Mouse (Mus musculus): ENCODE measurements around the gene Dnah8. TPM values are rescaled to one million over a fixed set of nuclear protein-coding genes. Genes with fewer than 3 reads are reported as not detected.
"Not testable (repeated sequence)": the region's sequence is repeated elsewhere in the genome, so short reads cannot be mapped to it uniquely, and the experiment has no call there.

Dnah8 gene
- polyA plus RNA-seq (2015; fragmentation: Nextera tagmentation; extraction: Ambion mirVana), result 0.35 and 0.72 TPM in 2 replicates

DNA sequence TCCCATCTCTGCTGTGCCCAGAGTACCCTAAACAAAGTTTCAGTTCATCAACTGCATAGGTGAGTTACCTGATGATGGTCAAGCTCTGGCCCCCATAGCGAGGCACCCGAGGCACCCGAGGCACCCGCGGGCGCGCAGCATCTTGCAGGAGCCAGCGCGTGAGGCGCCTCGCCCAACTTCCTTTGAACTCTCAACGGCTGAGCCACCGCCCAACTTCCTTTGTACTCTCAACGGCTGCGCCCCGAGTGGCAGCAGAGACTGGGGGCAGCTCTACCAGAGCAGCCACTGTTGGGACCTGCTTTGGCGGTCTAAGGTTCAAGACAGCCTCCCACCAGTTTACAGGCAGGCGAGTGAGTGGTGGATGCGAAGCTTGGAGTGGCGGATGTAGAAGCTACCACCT, at the start of gene Dnah8:
Gene Dnah8, plus strand, starts transcription at position 223 of the 400 bp plus-strand sequence.
- H3K36me3 ChIP-seq (ENCODE audit: control insufficient read depth, insufficient read depth); H3K9me3 ChIP-seq (ENCODE audit: control insufficient read depth); H3K4me3 ChIP-seq (ENCODE audit: low read depth, low read length); H3K27ac ChIP-seq (ENCODE audit: low read depth, low read length); H3K4me2 ChIP-seq (replicated peaks; ENCODE audit: low read depth); H3K4me1 ChIP-seq (replicated peaks; ENCODE audit: control insufficient read depth, insufficient read depth, low read length); H3K27me3 ChIP-seq (replicated peaks; ENCODE audit: control insufficient read depth, insufficient read depth, low read length); H3K9ac ChIP-seq (ENCODE audit: low read depth, low read length): not testable (repeated sequence)
- ATAC-seq, result peak; percentile 38; the same call in 1 of the 2 replicates
- no CpG with 5 or more reads among the region's 20 CpGs for WGBS

DNA sequence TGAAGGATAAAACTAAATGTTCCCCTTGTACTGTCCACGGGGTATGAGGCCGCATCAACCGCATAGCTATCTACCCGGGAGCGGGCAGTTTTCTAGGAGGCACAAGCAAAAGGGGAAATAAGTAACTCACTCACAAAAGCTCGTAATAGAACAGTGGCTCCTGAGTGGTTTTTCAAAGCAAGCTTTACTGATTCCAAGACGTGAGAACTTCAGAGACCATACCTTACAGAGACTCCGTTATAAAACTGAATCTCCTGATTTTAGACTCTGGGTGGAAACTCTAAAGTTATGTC, 49.4 kb upstream of the Dnah8 start:
- TF ChIP-seq CTCF (IDR thresholded peaks at IDR 0.05; ENCODE audit: low read depth), result no peak
- H3K9me3 ChIP-seq (ENCODE audit: control insufficient read depth), result no peaks in the 10 kb centered on the region

DNA sequence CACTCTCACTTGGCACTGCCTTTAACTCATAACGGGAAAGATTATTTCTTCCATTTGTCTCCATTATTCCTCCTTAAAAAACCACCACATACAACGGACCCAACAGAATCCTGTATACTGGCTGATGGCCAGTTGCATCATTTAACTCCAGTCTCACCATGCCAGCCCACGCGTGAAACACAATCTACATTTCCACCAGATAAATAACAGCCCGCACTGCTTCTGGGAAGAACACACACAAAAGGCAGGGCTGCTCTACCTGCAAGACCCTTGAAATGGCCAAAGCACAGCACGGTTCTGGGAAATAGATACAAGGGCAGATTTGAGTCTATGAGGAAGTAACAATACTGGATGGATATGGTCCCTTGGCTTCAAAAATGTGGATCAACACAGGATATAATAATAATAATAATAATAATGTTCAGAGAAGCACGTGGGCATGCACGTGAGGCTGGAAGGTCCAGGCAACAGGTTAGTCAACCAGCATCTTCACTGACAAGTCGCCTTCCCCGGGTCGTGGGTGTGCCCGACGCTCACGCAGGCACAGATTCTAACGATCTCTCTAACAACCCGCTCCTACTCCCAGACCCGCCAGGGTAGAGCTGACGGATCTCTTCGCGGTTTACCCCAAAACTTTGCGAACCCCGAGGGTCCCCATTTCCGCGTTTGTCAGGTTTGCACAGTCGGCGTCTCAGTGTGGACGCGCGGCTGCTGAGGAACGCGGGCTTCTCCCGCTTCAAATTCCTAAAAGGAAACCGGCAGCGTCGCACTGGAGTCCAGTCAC, 48.8 kb upstream of the Dnah8 start:
- Histone ChIP-seq H3K9me3 (ENCODE audit: control insufficient read depth) (no peaks in the 10 kb centered on the region), H3K9ac (ENCODE audit: low read depth, low read length) (peak overlapping the region; percentile 74), H3K4me3 (ENCODE audit: low read depth, low read length) (peak overlapping the region; percentile 89), H3K4me2 (replicated peaks; ENCODE audit: low read depth) (peak overlapping the region; percentile 85), H3K27me3 (replicated peaks; ENCODE audit: control insufficient read depth, insufficient read depth, low read length) (no peaks in the 10 kb centered on the region), H3K27ac (ENCODE audit: low read depth, low read length) (peak overlapping the region; percentile 83), H3K4me1 (replicated peaks; ENCODE audit: control insufficient read depth, insufficient read depth, low read length) (peaks cover 11% of the 10 kb centered on the region; the same call in 1 of the 2 replicates), H3K36me3 (ENCODE audit: control insufficient read depth, insufficient read depth) (no peaks in the 10 kb centered on the region)
- WGBS, result 4% methylated on average over 35 of the region's 35 CpGs
- TF ChIP-seq CTCF (IDR thresholded peaks at IDR 0.05; ENCODE audit: low read depth), result no peak
- ATAC-seq, result peak; percentile 12; the same call in 1 of the 2 replicates

More for the DNA sequence above, 49.4 kb upstream of the Dnah8 start:
- H3K36me3 ChIP-seq (ENCODE audit: control insufficient read depth, insufficient read depth), result no peaks in the 10 kb centered on the region
- H3K4me1 ChIP-seq (replicated peaks; ENCODE audit: control insufficient read depth, insufficient read depth, low read length), result peaks cover 14% of the 10 kb centered on the region; the same call in 1 of the 2 replicates
- ATAC-seq, result no peak
- H3K4me2 ChIP-seq (replicated peaks; ENCODE audit: low read depth), result peak overlapping the region; percentile 85; the same call in 1 of the 2 replicates
- 52% methylated on average over 8 of the region's 8 CpGs for WGBS
- H3K4me3 ChIP-seq (ENCODE audit: low read depth, low read length), result no peak overlapping the region
- H3K27me3 ChIP-seq (replicated peaks; ENCODE audit: control insufficient read depth, insufficient read depth, low read length), result no peaks in the 10 kb centered on the region
- H3K27ac ChIP-seq (ENCODE audit: low read depth, low read length), result no peak overlapping the region
- H3K9ac ChIP-seq (ENCODE audit: low read depth, low read length), result no peak overlapping the region

DNA sequence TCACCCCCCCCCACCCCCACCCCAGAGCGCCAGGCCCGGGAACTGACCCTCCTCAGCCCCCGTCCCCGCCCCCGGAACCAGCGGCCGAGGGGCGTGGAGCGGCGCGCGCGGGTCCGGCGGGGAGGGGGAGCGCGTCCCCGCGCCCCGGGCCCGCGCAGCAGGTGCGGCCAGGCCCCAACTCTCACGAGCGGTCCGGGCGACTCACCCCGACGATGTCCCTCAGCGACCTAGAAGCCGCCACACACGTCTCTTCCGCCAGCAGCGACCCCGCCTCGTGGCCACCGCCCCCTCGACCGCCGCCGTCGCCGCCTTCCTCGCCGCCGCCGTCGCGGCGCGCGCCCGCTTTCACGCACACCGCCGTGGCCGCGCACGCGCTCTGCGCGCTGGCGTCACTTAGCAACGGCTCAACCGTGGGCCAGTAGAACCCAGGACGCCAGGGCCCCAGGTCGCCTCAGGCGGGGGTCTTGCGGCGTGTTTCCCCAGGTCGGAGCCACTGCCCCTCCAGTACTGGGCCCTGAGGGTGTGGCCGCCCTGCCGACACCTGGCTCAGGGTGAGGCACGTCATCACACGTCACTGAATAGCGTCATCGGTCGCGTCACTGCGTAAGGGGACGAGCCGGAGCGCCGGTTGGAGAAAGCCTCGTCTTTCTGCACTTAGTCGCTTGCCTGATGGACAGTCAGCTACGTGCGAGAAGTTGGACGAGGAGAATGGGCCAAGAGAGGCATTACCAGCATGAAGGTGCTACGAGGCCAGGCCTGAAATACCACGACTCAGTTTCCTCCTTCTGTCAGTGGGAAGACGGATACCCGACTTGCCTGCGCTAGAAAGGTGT, 48.0 kb upstream of the Dnah8 start, which contains the start of gene Btbd9:
Gene Btbd9, minus strand, starts transcription at position 548 of the 833 bp plus-strand sequence.
- H3K27ac ChIP-seq (ENCODE audit: low read depth, low read length), result peak within 1 kb of the TSS; percentile 83
- peak; percentile 90 for ATAC-seq
- under 1% methylated on average over 73 of the region's 94 CpGs for WGBS
- peaks cover 11% of the 10 kb centered on the region; the same call in 1 of the 2 replicates for H3K4me1 ChIP-seq (replicated peaks; ENCODE audit: control insufficient read depth, insufficient read depth, low read length)
- H3K4me3 ChIP-seq (ENCODE audit: low read depth, low read length), result peak within 1 kb of the TSS; percentile 89
- H3K27me3 ChIP-seq (replicated peaks; ENCODE audit: control insufficient read depth, insufficient read depth, low read length), result no peaks in the 10 kb centered on the region
- H3K36me3 ChIP-seq (ENCODE audit: control insufficient read depth, insufficient read depth), result no peaks in the 10 kb centered on the region
- H3K9me3 ChIP-seq (ENCODE audit: control insufficient read depth), result no peaks in the 10 kb centered on the region
- no peak for TF ChIP-seq CTCF (IDR thresholded peaks at IDR 0.05; ENCODE audit: low read depth)
- peak within 1 kb of the TSS; percentile 74 for H3K9ac ChIP-seq (ENCODE audit: low read depth, low read length)
- peak within 1 kb of the TSS; percentile 85 for H3K4me2 ChIP-seq (replicated peaks; ENCODE audit: low read depth)

DNA sequence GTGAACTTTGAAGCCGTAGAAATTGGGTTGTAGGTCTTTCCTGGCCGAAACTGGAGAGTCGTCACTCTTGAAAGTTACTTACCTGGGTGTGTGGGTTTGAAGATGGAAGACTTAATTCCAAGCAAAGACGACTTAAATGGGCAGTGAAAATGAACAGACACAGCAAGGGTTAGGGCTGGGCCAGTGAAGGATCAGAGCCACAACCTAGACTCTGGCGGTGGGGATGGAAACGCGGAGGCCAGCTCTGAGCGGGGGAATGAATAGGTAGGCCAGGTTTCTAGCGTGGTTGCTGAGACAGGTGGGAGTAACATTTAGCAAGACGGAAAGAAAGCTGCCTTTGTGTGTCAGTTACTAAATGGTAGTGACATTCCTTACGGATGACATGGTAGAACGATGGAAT, 47.2 kb upstream of the Dnah8 start:
- Histone ChIP-seq H3K36me3 (ENCODE audit: control insufficient read depth, insufficient read depth) (no peaks in the 10 kb centered on the region), H3K4me1 (replicated peaks; ENCODE audit: control insufficient read depth, insufficient read depth, low read length) (peaks cover 11% of the 10 kb centered on the region; the same call in 1 of the 2 replicates), H3K9me3 (ENCODE audit: control insufficient read depth) (no peaks in the 10 kb centered on the region), H3K27me3 (replicated peaks; ENCODE audit: control insufficient read depth, insufficient read depth, low read length) (no peaks in the 10 kb centered on the region), H3K4me2 (replicated peaks; ENCODE audit: low read depth) (peak overlapping the region; percentile 85), H3K4me3 (ENCODE audit: low read depth, low read length) (peak overlapping the region; percentile 89), H3K9ac (ENCODE audit: low read depth, low read length) (peak overlapping the region; percentile 74), H3K27ac (ENCODE audit: low read depth, low read length) (no peak overlapping the region)
- WGBS, result 46% methylated on average over 12 of the region's 12 CpGs
- TF ChIP-seq CTCF (IDR thresholded peaks at IDR 0.05; ENCODE audit: low read depth), result no peak
- no peak for ATAC-seq

DNA sequence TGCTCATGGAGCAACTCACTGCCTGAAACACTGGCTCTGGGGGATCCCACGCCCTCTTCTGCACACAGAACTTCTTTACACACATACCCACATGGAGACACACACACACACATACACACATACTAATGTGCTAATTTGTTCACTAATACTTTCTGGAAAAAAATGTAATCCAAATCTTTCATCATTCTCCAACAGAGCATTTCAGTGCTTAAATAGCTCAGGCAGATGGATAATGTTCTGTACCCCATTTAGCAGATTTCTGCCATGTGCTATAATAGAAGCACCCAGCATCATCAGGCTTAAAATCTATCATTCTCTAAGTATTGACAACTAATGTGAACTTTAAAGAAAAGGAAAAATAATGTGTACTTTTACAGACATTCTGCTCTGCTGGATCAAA, 43.4 kb upstream of the Dnah8 start:
- no peak overlapping the region for H3K4me2 ChIP-seq (replicated peaks; ENCODE audit: low read depth)
- no peak overlapping the region for H3K27ac ChIP-seq (ENCODE audit: low read depth, low read length)
- no peak overlapping the region for H3K4me3 ChIP-seq (ENCODE audit: low read depth, low read length)
- peaks cover 3% of the 10 kb centered on the region; the same call in 1 of the 2 replicates for H3K4me1 ChIP-seq (replicated peaks; ENCODE audit: control insufficient read depth, insufficient read depth, low read length)
- no peak for TF ChIP-seq CTCF (IDR thresholded peaks at IDR 0.05; ENCODE audit: low read depth)
- no peak overlapping the region for H3K9ac ChIP-seq (ENCODE audit: low read depth, low read length)
- H3K9me3 ChIP-seq (ENCODE audit: control insufficient read depth), result no peaks in the 10 kb centered on the region
- ATAC-seq, result no peak
- H3K27me3 ChIP-seq (replicated peaks; ENCODE audit: control insufficient read depth, insufficient read depth, low read length), result no peaks in the 10 kb centered on the region
- H3K36me3 ChIP-seq (ENCODE audit: control insufficient read depth, insufficient read depth), result no peaks in the 10 kb centered on the region
- 57% methylated on average over 1 of the region's 1 CpGs for WGBS
